Mouse (Mus musculus) olfactory bulb, adult 2 months (tissue): Measurements from ENCODE around the gene Gm49380. TPM values are rescaled to one million over a fixed set of nuclear protein-coding genes. Genes with fewer than 3 reads are reported as not detected.
A peak's percentile ranks its signal among the peaks of the same experiment; 100 is the strongest.

ENCODE experiments used
- H3K27ac ChIP-seq: fragments of 200-500 bp; 2 replicates; pipeline ENCODE4 v1.5.1; 2012; ENCODE audit warnings: low read depth, low read length; ENCODE audit not compliant: insufficient read depth
- H3K4me1 ChIP-seq: fragments of 200-500 bp; 2 replicates; pipeline ENCODE4 v1.6.1; 2012; ENCODE audit warnings: low read length; ENCODE audit not compliant: control insufficient read depth, insufficient read depth
- H3K4me3 ChIP-seq: fragments of 200-500 bp; 2 replicates; pipeline ENCODE4 v1.5.1; 2012; ENCODE audit warnings: mild to moderate bottlenecking, low read depth, low read length, moderate library complexity; ENCODE audit not compliant: insufficient read depth
- CTCF ChIP-seq: fragments of 200-500 bp; IDR thresholded peaks from 2 replicates; pipeline ENCODE4 v1.5.1; 2012; ENCODE audit warnings: low read depth, mild to moderate bottlenecking, low read length, moderate library complexity; ENCODE audit not compliant: insufficient read depth
- POLR2A ChIP-seq: fragments of 200-500 bp; IDR thresholded peaks from 2 replicates; pipeline ENCODE4 v1.6.1; 2012; ENCODE audit warnings: mild to moderate bottlenecking, low read depth, low read length, moderate library complexity; ENCODE audit not compliant: insufficient read depth
- WGBS: fragments of 180-500 bp; shearing (Covaris S2); methylation state at CpG from one replicate; pipeline ENCODE4 v1.1.7; 2018; 5-methylcytosine and 5-hydroxymethylcytosine counted together
- polyA plus RNA-seq: library from polyadenylated mRNA; stranded (reverse); fragments of >200 nt; gene quantifications from 2 replicates; pipeline ENCODE4 v1.2.4, GENCODE M21; 2012; ENCODE audit warnings: low replicate concordance; ENCODE audit not compliant: missing spikeins, insufficient read depth, insufficient read length

The Gm49380 gene
- polyA plus RNA-seq, 1 experiment: not detected

DNA sequence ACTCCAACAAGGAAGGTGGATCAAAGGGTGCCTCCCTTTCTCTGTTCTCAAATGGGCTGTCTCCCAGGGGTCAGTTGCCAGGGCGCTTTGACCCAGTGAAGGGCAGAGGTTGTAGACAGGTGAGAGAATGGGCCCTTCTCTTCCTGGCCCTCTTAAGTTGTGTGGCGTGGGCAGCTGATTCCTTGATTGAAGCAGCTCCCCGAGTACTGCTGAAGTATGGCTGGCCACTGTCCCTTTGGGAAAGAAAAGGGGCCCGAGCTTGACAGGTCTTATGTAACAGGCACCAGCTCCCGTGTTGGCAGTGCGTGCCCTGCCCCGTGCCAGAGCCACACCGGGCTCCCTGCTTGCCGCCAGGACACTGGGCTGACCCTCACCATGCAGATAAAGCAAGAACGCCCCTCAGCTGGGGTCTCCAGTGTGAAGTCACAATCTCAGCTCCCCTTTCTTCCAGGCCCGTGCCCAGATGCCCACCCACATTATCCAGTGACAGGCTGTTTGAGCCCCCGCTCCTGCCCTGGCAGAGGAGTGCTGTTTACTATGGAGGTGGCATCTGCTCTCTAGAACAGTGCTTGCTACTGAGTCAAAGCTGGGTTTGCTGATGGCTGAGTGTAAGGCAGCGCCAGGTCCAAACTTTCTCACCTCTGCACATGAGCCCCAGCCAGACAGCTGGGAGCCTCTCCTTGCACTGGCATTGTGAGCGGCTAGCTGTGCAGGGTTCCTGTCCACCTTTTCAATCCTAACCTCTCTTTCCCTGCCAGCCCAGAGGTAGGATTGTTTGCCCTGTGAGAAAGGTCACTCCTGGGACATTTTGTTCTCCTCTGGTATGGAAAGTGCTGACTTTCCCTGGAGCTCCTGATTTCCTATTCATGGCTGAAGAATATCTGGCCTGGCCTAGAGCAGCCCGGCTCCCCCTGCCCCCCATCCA, 27.3 kb downstream of the Gm49380 start:
- H3K4me1 ChIP-seq: peaks cover 42% of the 10 kb centered on the region
- peak overlapping the region; percentile 78 for H3K4me3 ChIP-seq
- no peak for TF ChIP-seq CTCF
- TF ChIP-seq POLR2A: no peak
- H3K27ac ChIP-seq: peak overlapping the region; percentile 86
- 24% methylated on average over 15 of the region's 15 CpGs for WGBS

DNA sequence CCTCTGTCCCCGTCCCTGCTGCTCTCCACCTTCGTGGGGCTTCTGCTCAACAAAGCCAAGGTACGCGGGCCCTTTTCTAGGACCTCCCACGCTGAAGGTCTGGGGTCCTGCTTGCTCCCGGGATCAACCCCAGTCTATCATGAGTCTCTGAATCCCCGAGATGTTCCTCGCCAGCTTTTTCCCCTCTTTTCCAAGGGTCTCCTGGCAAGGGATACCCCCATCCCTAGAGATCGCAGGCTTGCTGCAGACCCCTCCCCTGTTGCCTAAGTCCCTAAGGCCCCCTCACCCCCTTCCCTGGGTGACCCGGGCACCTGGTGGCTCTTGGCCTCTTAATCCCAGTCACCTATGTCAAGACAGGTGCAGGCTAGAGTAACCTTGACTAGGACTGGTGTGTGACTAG, 28.0 kb downstream of the Gm49380 start:
- peak overlapping the region; percentile 86 for H3K27ac ChIP-seq
- WGBS: 7% methylated on average over 10 of the region's 10 CpGs

DNA sequence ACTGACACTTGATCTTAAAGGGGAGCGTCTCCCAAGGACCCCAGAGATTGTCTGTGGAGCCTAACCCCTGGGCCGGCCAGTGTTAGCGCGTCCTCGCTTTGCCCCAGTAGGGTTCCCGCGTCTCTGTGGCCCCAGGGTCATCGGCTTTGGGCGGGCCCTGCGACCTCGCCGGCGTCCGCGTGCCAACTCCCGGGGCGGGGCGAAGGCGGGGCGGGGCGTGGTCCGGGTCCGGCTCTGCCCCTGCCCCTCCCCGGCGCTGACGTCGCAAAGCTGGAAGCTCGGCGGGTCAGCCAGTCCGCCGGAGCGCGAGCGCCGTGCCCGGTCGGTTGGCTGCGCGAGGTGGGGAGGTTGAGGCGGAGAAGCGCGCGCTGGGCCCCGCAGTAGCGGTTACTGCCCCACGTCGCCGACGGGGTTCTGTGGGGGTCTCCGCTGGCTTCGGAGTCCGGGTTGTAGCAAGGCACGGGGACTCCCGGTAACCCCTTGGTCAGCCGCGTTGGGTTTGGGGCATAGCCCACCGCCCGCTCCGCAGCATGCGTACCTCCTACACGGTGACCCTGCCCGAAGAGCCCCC, 28.6 kb downstream of the Gm49380 start:
- TF ChIP-seq CTCF (no peak), POLR2A (peak; percentile 91)
- under 1% methylated on average over 62 of the region's 62 CpGs for WGBS
- Histone ChIP-seq H3K4me1 (peaks cover 46% of the 10 kb centered on the region), H3K27ac (peak overlapping the region; percentile 91), H3K4me3 (peak overlapping the region; percentile 78)

More for the DNA sequence above, 28.0 kb downstream of the Gm49380 start:
- TF ChIP-seq POLR2A: no peak; the same call in 1 of the 2 replicates
- TF ChIP-seq CTCF: no peak
- Histone ChIP-seq H3K4me3 (peak overlapping the region; percentile 78), H3K4me1 (peaks cover 47% of the 10 kb centered on the region)

DNA sequence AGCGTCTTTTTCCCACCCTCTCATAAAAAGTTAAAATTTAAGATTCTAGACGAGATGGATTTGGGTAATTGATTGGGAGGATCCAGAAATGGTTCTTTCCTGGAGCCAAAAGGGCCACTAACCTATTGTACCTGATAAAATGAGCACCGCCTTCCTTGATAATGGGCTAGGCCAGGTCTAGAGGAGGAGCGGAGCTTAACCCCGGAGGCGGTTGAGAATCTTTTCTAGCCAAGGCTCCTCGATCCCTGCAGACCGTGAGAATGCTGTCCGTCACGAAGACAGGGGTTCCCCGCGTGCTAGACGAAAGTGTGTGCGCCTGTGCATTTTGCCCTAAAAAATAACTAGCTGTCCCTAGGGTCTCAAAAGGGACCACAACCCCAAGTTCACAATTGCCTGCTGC, 29.1 kb downstream of the Gm49380 start:
- Histone ChIP-seq H3K4me3 (peak overlapping the region; percentile 78), H3K27ac (peak overlapping the region; percentile 91), H3K4me1 (peaks cover 46% of the 10 kb centered on the region)
- WGBS: 7% methylated on average over 14 of the region's 14 CpGs
- no peak for TF ChIP-seq CTCF
- no peak for TF ChIP-seq POLR2A

DNA sequence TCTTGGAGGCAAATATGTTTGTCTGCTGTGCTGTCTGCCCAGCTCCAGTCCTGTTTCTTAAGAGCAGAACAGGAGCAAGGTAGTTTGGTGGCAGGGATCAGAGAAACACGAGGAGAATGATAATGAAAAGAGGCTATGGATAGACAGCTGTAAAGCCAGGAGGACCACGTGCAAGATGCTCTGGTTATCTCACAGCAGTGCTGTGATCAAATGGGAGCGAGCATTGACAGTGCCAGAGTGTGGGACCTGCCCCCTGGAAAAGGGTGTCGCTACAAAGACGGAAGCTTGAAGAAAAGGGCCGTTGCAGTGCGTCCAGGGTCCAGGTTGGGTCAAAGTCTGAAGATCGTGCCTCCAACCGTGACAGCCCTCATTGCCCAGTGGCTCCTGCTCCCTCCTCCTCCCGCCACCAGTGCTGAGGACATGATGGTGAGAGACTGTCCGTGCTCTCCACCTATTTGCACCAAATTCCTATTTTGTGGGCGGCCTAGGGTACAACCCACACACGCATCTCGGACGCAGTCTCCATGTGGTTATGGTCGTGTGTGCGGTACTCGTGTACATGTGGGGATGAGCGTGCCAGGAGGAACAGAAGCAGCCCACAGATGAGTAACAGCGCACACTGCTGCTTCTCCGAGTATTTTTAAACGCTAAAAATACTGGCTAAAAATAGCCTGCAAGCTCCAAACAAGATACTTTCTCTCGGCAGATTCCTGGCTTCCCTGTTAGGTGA, 29.7 kb downstream of the Gm49380 start:
- Histone ChIP-seq H3K4me1 (peaks cover 48% of the 10 kb centered on the region), H3K4me3 (peak overlapping the region; percentile 78), H3K27ac (peak overlapping the region; percentile 94)
- no peak for TF ChIP-seq POLR2A
- no peak for TF ChIP-seq CTCF
- WGBS: 12% methylated on average over 23 of the region's 23 CpGs

DNA sequence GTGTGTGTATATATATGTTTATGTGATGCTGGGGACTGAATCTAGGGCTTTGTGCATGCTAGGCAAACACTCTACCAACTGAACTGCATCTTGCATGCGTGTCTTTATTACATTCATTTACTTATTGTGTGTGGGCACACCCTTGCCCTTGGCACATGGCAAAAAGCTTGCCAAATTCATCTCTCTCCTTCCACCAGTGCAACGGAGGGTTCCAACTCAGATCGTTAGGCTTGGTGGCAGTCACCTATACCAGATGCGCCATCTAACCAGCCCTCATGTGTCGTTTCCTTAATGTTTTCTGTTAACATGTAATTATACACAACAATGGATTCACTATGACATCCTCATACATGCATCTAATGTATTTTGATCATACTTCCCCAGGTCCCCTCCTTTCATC, 31.0 kb downstream of the Gm49380 start:
- 63% methylated on average over 5 of the region's 5 CpGs for WGBS
- no peak for TF ChIP-seq POLR2A
- no peak for TF ChIP-seq CTCF
- peaks cover 50% of the 10 kb centered on the region for H3K4me1 ChIP-seq
- no peak overlapping the region for H3K27ac ChIP-seq
- no peak overlapping the region for H3K4me3 ChIP-seq

DNA sequence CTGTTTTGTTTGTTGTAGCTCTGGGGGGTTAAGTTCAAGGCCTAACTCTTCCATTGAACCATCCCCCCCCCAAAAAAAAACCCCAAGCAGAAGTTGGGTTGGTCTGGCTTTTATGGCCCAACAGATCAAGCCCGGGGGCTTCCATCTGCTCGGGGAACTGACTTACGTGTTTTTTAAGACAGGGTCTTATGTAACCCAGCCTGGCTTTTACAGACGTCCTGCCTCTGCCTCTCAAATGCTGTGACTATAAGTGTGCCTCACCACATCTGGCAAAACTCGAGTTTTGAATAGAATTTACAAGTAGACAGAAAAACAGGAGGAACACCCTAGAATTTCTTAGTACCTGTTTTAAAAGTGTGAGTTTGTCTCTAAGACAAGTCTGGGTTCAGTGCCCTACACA, 31.7 kb downstream of the Gm49380 start:
- 51% methylated on average over 5 of the region's 5 CpGs for WGBS
- Histone ChIP-seq H3K4me1 (peaks cover 50% of the 10 kb centered on the region), H3K4me3 (no peak overlapping the region), H3K27ac (no peak overlapping the region; the same call in 1 of the 2 replicates)
- no peak for TF ChIP-seq CTCF
- TF ChIP-seq POLR2A: no peak

DNA sequence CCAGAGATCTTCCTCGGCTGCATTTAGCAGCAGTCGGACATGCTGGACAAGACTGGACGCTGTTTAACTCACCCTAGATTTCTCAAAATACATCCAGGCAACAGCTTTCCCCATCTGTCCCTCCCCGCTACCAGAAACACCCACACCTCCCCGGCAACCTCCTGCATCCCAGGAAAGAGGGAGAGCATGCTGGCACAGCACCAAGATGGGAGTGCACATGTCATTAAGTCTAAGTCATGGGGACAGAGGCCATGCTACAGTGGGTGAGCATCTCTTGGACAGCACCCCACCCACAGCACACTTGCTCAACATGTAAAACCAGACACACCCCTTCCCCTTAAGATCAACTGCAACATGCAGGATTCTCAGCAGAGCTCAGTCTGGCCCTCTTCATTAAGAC, 32.3 kb downstream of the Gm49380 start:
- 37% methylated on average over 5 of the region's 5 CpGs for WGBS
- Histone ChIP-seq H3K27ac (peak overlapping the region; percentile 54; the same call in 1 of the 2 replicates), H3K4me1 (peaks cover 52% of the 10 kb centered on the region), H3K4me3 (no peak overlapping the region)
- TF ChIP-seq CTCF (no peak), POLR2A (no peak)
